Mouse (Mus musculus): ENCODE results near the gene Mfap1a. TPM values are rescaled to one million over a fixed set of nuclear protein-coding genes. Genes with fewer than 3 reads are reported as not detected.

Gene Mfap1a
- polyA plus RNA-seq, 1 experiment from 2014 or later, result 29.2 TPM

- Histone ChIP-seq H3K27ac (peak within 1 kb of the TSS; percentile 98), H3K36me3 (peaks cover 20% of the 10 kb centered on the region), H3K9me3 (no peaks in the 10 kb centered on the region), H3K4me2 (peak within 1 kb of the TSS; percentile 72), H3K4me3 (peak within 1 kb of the TSS; percentile 99), H3K4me1 (peaks cover 20% of the 10 kb centered on the region), H3K27me3 (no peaks in the 10 kb centered on the region), H3K9ac (peak within 1 kb of the TSS; percentile 100)
- under 1% methylated on average over 67 of the region's 74 CpGs for WGBS
- ATAC-seq (ENCODE audit: insufficient number of reproducible peaks, low FRiP score, low TSS enrichment, low read depth), result peak; percentile 98
These were observed 57.5 kb downstream of the Mfap1a start, which contains the start of gene Serf2 for GRCm38 (mm10) chr2:121448739-121449535. Gene Serf2 (plus strand): TSS chr2:121449195.

- H3K36me3 ChIP-seq, result peaks cover 13% of the 10 kb centered on the region
- peak overlapping the region; percentile 97 for H3K27ac ChIP-seq
- peaks cover 21% of the 10 kb centered on the region for H3K4me1 ChIP-seq
- peak overlapping the region; percentile 72 for H3K4me2 ChIP-seq
- no peak for ATAC-seq (ENCODE audit: insufficient number of reproducible peaks, low FRiP score, low TSS enrichment, low read depth)
- H3K9me3 ChIP-seq, result no peaks in the 10 kb centered on the region
- 14% methylated on average over 9 of the region's 9 CpGs for WGBS
- peak overlapping the region; percentile 63; the same call in 1 of the 2 replicates for H3K9ac ChIP-seq
- peak overlapping the region; percentile 99 for H3K4me3 ChIP-seq
- no peaks in the 10 kb centered on the region for H3K27me3 ChIP-seq
These were observed 58.3 kb downstream of the Mfap1a start for GRCm38 (mm10) chr2:121448136-121448535.

GRCm38 (mm10) chr2:121447006-121447405 lies 59.5 kb downstream of the Mfap1a start:
- H3K4me1 ChIP-seq, result peaks cover 28% of the 10 kb centered on the region
- H3K4me2 ChIP-seq, result no peak overlapping the region
- no peak overlapping the region for H3K9ac ChIP-seq
- 0 out of 2 replicates have a peak, but pooled peaks cover 2% of the 10 kb centered on the region for H3K27me3 ChIP-seq
- no peak overlapping the region for H3K27ac ChIP-seq
- H3K4me3 ChIP-seq, result no peak overlapping the region
- H3K36me3 ChIP-seq, result peaks cover 4% of the 10 kb centered on the region
- no peaks in the 10 kb centered on the region for H3K9me3 ChIP-seq
- 76% methylated on average over 3 of the region's 3 CpGs for WGBS
- ATAC-seq (ENCODE audit: insufficient number of reproducible peaks, low FRiP score, low TSS enrichment, low read depth), result no peak

- Histone ChIP-seq H3K27ac (no peak overlapping the region), H3K36me3 (peaks cover 3% of the 10 kb centered on the region), H3K27me3 (0 out of 2 replicates have a peak, but pooled peaks cover 3% of the 10 kb centered on the region), H3K9me3 (no peaks in the 10 kb centered on the region), H3K4me2 (no peak overlapping the region), H3K4me3 (no peak overlapping the region), H3K4me1 (peaks cover 33% of the 10 kb centered on the region), H3K9ac (no peak overlapping the region)
- WGBS, result 81% methylated on average over 4 of the region's 4 CpGs
- ATAC-seq (ENCODE audit: insufficient number of reproducible peaks, low FRiP score, low TSS enrichment, low read depth), result no peak
These were observed 60.0 kb downstream of the Mfap1a start for GRCm38 (mm10) chr2:121446506-121446905.

- no peak for ATAC-seq (ENCODE audit: insufficient number of reproducible peaks, low FRiP score, low TSS enrichment, low read depth)
- Histone ChIP-seq H3K4me2 (no peak overlapping the region), H3K27me3 (0 out of 2 replicates have a peak, but pooled peaks cover 3% of the 10 kb centered on the region), H3K4me1 (peaks cover 25% of the 10 kb centered on the region), H3K27ac (no peak overlapping the region), H3K36me3 (no peaks in the 10 kb centered on the region), H3K4me3 (no peak overlapping the region), H3K9me3 (no peaks in the 10 kb centered on the region), H3K9ac (no peak overlapping the region)
- WGBS, result 83% methylated on average over 3 of the region's 3 CpGs
These were observed 61.3 kb downstream of the Mfap1a start for GRCm38 (mm10) chr2:121445117-121445516.

- Histone ChIP-seq H3K4me2 (peak within 1 kb of the TSS; percentile 96), H3K9me3 (no peaks in the 10 kb centered on the region), H3K27me3 (0 out of 2 replicates have a peak, but pooled peaks cover 3% of the 10 kb centered on the region), H3K4me3 (peak within 1 kb of the TSS; percentile 51), H3K9ac (no peak within 1 kb of the TSS), H3K4me1 (peaks cover 24% of the 10 kb centered on the region), H3K27ac (no peak within 1 kb of the TSS), H3K36me3 (peaks cover 4% of the 10 kb centered on the region)
- ATAC-seq (ENCODE audit: insufficient number of reproducible peaks, low FRiP score, low TSS enrichment, low read depth), result no peak
- 84% methylated on average over 1 of the region's 1 CpGs for WGBS
These were observed 62.3 kb downstream of the Mfap1a start, which contains the start of gene Ell3 for GRCm38 (mm10) chr2:121444178-121444577. Gene Ell3 (minus strand): TSS chr2:121444278.

GRCm38 (mm10) chr2:121443068-121443349 lies 63.5 kb downstream of the Mfap1a start:
- ATAC-seq (ENCODE audit: insufficient number of reproducible peaks, low FRiP score, low TSS enrichment, low read depth), result no peak
- Histone ChIP-seq H3K9me3 (no peaks in the 10 kb centered on the region), H3K4me2 (peak overlapping the region; percentile 96), H3K27ac (no peak overlapping the region), H3K27me3 (0 out of 2 replicates have a peak, but pooled peaks cover 3% of the 10 kb centered on the region), H3K4me1 (peaks cover 22% of the 10 kb centered on the region), H3K4me3 (peak overlapping the region; percentile 51), H3K36me3 (peaks cover 15% of the 10 kb centered on the region), H3K9ac (peak overlapping the region; percentile 35)
- 8% methylated on average over 8 of the region's 8 CpGs for WGBS

- Histone ChIP-seq H3K9ac (peak overlapping the region; percentile 35), H3K4me3 (peak overlapping the region; percentile 51), H3K27ac (no peak overlapping the region), H3K4me1 (peaks cover 17% of the 10 kb centered on the region), H3K27me3 (0 out of 2 replicates have a peak, but pooled peaks cover 3% of the 10 kb centered on the region), H3K4me2 (peak overlapping the region; percentile 96), H3K36me3 (peaks cover 21% of the 10 kb centered on the region), H3K9me3 (no peaks in the 10 kb centered on the region)
- peak; percentile 80 for ATAC-seq (ENCODE audit: insufficient number of reproducible peaks, low FRiP score, low TSS enrichment, low read depth)
- WGBS, result 2% methylated on average over 30 of the region's 30 CpGs
These were observed 64.0 kb downstream of the Mfap1a start for GRCm38 (mm10) chr2:121442259-121443067.

Small RNA genes lying within 50 kb of the gene (microRNA-seq; reads per million reads assigned to microRNA genes)
- not detected for gene Gm22953

Other genes starting within 250 kb of the Mfap1a start
- gene Trp53bp1, start 235.3 kb downstream of the Mfap1a start, polyA plus RNA-seq (2015; fragmentation: Nextera tagmentation; extraction: Ambion mirVana), result 52.4 and 62.6 TPM in 2 replicates
- 3.8 and 3.9 TPM in 2 replicates for gene Map1a, start 217.1 kb downstream of the Mfap1a start, polyA plus RNA-seq (2015; fragmentation: Nextera tagmentation; extraction: Ambion mirVana)
- 10.1 and 10.2 TPM in 2 replicates for gene Ppip5k1, start 151.3 kb downstream of the Mfap1a start, polyA plus RNA-seq (2015; fragmentation: Nextera tagmentation; extraction: Ambion mirVana)
- gene Ckmt1, start 149.0 kb downstream of the Mfap1a start, polyA plus RNA-seq (2015; fragmentation: Nextera tagmentation; extraction: Ambion mirVana), result 40.0 and 40.1 TPM in 2 replicates
- gene Strc, start 119.5 kb downstream of the Mfap1a start, polyA plus RNA-seq (2015; fragmentation: Nextera tagmentation; extraction: Ambion mirVana), result not detected in 2 replicates
- 841 and 923 TPM in 2 replicates for gene Pdia3, start 92.9 kb downstream of the Mfap1a start, polyA plus RNA-seq (2015; fragmentation: Nextera tagmentation; extraction: Ambion mirVana)
- gene Catsper2, start 92.9 kb downstream of the Mfap1a start, polyA plus RNA-seq (2015; fragmentation: Nextera tagmentation; extraction: Ambion mirVana), result 2.0 and 2.3 TPM in 2 replicates
- gene Ell3, start 62.4 kb downstream of the Mfap1a start, polyA plus RNA-seq (2015; fragmentation: Nextera tagmentation; extraction: Ambion mirVana), result 8.8 and 9.5 TPM in 2 replicates
- 552 and 557 TPM in 2 replicates for gene Serf2, start 57.5 kb downstream of the Mfap1a start, polyA plus RNA-seq (2015; fragmentation: Nextera tagmentation; extraction: Ambion mirVana)
- 116 and 126 TPM in 2 replicates for gene Hypk, start 53.4 kb downstream of the Mfap1a start, polyA plus RNA-seq (2015; fragmentation: Nextera tagmentation; extraction: Ambion mirVana)
- 0.12 and 0.25 TPM in 2 replicates for gene Serinc4, start 49.9 kb downstream of the Mfap1a start, polyA plus RNA-seq (2015; fragmentation: Nextera tagmentation; extraction: Ambion mirVana)
- gene Mfap1b, start 32.6 kb downstream of the Mfap1a start, polyA plus RNA-seq (2015; fragmentation: Nextera tagmentation; extraction: Ambion mirVana), result 61.3 and 64.4 TPM in 2 replicates
- gene Wdr76, start 58 bp upstream of the Mfap1a start, polyA plus RNA-seq (2015; fragmentation: Nextera tagmentation; extraction: Ambion mirVana), result 5.5 and 7.1 TPM in 2 replicates

All from limb, embryonic 15.5 days (tissue).